Mouse (Mus musculus): ENCODE results near the gene Hsd17b2.

DNA sequence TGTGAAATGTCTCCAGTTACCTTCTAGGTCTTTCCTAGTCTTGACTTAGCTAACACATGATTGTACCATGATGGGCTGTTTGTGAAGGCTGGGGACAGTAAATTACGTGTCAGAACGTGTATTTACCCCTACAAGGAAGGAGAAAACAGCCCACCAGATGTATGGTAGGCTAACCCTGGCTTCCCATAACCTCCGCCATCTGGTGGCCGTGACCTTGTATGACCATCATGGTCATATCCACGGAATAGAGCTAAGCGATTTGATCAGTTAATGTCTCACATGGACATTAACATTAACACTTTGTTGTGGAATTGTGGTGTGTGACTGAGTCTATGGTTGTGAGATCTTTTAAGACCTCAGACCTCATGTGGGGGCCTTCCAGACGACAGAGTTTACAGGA, 42.7 kb upstream of the Hsd17b2 start:
- TF ChIP-seq CTCF (IDR thresholded peaks at IDR 0.05; ENCODE audit: control insufficient read depth, insufficient read depth, low read length) (no peak), POLR2A (IDR thresholded peaks at IDR 0.05; ENCODE audit: borderline replicate concordance, control insufficient read depth, low read depth, low read length) (no peak)

All from bone marrow, adult 2 months (tissue).